Mouse (Mus musculus) c-Kit-positive CD71-positive TER-119-negative erythroid progenitor cells, embryonic 14.5 days (primary cell): ENCODE measurements around the gene Olfr974.
"Not testable (repeated sequence)": the region's sequence is repeated elsewhere in the genome, so short reads cannot be mapped to it uniquely, and the experiment has no call there.

Experiments used
- DNase-seq: peaks from one replicate; pipeline ENCODE4 v3.0.0-alpha.2; 2013; ENCODE audit warnings: low read depth

Olfr974 gene

DNA sequence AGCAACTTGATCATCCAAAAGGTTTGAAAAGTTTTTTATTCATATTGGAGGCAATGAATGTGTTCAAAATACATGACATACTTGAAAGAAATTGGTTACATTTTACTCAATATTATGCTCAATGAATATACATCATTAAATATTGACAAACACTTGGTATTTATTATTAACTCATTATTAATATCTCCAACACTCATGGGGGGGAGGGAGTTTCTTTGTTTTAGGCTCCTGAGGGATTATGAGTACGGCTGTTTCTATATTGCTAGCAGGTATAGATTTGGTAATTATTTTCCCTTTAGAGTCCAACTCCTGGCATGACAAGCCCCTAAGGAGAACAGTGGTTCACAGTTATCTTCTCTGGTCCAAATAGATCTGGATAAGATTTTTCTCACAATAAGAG lies at the start of gene Olfr974:
Gene Olfr974 (plus strand): TSS at position 301 of the 400 bp plus-strand sequence.
- DNase-seq = no peak

DNA sequence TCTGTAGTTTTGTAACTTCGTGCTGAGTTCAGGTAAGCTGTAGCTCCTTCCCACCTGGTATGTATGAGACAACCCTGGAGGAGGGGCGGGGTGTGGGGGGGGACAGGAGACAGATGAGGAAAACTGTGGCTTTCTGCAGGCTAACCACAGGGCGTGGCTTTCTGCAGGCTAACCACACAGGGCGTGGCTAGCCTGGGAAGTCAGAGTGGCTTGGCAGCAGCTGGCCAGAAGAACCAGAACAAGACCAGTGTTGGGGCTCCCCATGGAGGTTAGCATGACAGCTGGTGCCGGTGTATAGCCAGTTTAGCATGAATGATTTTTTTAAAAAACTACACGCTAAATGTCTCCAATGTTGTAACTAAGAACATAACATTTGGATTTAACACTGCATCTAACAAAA lies 32.2 kb upstream of the Olfr974 start:
- DNase-seq = no peak

GRCm38 (mm10) chr9:39907036-39907435 lies 30.3 kb upstream of the Olfr974 start, which contains the start of gene Olfr229:
TSS of gene Olfr229 (plus strand) at chr9:39907336.
- no peak for DNase-seq

DNA sequence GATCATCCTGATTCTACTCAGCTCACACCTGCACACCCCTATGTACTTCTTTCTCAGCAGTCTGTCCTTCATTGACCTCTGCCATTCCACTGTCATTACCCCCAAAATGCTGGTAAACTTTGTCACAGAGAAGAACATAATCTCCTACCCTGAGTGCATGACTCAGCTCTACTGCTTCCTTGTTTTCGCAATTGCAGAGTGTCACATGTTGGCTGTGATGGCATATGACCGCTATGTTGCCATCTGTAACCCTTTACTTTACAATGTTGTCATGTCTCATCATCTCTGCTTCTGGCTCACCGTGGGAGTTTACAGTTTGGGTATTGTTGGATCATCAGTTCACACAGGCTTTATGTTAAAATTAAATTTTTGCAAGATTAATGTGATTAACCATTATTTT lies 27.4 kb upstream of the Olfr974 start:
- DNase-seq = no peak

DNA sequence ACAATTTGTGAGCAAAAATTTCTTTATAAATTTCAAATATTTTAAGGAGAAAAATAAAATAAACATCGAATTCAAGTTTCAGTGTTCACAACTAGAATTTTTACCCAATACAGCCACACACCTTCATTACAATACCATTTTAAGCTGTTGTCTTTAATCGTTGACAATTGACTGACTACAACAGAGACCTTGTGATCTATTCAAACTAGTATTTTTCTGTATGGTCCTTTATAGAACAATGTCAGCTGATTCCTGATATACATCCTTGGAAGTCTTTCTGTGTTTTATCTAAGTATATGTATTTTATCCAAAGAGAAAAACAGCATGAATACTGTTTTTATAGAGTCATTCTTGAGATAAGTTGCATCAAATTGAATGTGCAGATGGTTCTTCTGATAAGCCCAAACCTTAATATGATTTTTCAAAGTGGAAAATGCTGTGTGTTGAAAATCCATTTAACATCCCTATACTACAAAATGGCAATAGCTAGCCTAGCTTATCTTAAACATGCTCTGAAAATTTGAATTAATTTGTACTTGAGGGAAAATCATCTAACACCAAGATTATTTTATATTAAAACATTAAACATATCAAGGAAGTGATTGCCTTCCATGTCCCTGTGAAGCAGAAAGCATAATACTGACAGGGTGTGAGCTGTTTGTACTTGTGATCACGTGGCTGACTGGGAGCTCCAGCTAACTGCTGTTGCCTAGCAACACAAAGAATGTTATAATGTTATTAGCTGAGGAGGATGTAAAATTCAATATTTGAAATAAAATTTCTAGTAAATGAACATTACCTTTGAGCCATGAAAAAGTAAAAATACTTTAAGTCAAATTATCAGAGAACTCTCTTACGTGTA lies 9.1 kb upstream of the Olfr974 start:
- not testable (repeated sequence) for DNase-seq

DNA sequence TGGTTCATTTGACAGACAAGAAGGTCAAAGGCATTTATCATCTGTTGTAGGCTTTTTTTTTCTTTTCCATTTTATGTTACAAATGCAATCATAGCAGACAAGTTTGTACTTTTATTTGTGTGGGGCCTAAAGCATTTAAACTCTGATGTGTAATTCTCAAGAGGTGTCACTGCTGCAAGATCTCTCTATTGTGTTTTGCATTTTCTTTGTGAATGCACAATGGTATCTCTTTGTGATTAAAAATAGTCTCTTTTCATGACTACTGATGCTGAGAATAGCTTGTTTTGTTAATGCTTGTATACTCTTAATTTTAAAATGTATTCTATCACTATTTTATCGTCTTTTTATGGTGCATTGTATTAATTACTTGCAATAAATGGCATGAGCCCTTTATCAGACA lies 8.5 kb upstream of the Olfr974 start:
- DNase-seq = not testable (repeated sequence)

DNA sequence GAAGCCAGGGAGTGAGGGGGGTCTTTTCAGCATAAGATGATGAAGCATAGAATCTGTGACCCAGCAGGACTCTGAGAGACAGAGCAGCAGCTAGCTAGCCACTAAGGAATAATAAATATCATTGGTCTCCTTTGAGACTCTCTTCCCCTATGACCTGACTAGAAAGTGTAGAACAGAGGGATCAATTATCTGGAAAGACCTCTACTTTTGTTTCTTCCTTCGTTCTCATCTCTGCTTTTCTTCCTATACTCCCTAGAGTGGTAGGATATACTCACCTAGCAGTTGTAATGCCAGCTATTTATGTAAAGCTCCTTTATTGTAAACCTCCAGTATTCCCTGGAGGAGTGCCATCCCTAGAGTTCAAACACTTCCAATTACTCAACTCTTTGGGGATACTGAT lies 14.6 kb downstream of the Olfr974 start, which contains the start of gene Olfr975:
Gene Olfr975 (minus strand): TSS at position 101 of the 400 bp plus-strand sequence.
- no peak for DNase-seq

- not testable (repeated sequence) for DNase-seq
Observed at GRCm38 (mm10) chr9:39961033-39961432, 23.7 kb downstream of the Olfr974 start, which contains the start of gene Olfr976. TSS of gene Olfr976 (minus strand) at chr9:39961133.

GRCm38 (mm10) chr9:39976581-39977145 lies 39.4 kb downstream of the Olfr974 start:
- DNase-seq = not testable (repeated sequence)

GRCm38 (mm10) chr9:39991813-39992212 lies 54.5 kb downstream of the Olfr974 start, which contains the start of gene Olfr978:
TSS of gene Olfr978 (plus strand) at chr9:39992113.
- no peak for DNase-seq
